Mouse (Mus musculus) cerebral cortex, adult 2 months (tissue): ENCODE results near the gene Traf7.

ENCODE experiments used
- WGBS: fragments of 180-500 bp; shearing (Covaris S2); methylation state at CpG from one replicate; pipeline ENCODE4 v1.1.7; 2018; 5-methylcytosine and 5-hydroxymethylcytosine counted together

Gene Traf7

DNA sequence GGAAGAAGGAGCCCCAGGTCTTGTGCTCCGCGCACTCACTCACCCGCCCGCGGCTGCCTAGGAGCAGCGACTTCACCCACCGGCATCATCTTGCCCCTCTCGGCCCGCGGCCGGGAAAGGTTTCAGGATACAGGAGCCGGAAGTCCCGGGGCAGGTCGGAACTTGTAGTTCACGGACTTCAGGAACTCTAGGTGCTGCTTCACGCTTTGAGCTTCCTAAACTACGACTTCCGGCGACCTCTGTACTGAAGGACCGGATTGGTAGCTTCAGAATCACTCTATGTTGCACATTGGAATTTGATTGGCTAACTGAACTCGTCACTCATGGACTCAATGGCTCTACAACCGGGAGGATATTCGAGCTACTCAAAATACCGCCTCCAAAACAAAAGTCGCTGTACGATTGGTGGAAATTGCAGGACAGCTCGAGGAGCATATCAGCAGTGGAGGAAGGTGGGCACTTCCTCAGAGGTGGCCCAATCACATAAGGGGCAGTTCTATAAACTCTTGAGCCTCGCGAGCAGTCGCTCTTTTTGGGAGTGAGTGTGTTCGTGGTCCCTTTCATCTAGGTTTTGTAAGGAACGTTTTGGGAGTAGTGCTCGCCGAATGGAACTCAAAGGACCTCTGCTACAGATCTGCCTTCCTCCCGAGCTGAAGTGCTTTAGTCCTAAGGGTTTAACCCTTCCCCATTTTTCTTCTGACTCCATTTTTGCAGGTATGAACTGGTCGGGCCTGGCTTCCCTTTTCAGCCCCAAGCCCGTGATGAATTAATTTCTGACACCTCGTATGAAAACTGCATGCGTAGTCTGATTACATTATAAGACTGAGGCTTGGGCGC lies at the start of gene Traf7:
TSS of gene Traf7 (minus strand) at position 216 of the 837 bp plus-strand sequence.
- WGBS, result under 1% methylated on average over 40 of the region's 40 CpGs

DNA sequence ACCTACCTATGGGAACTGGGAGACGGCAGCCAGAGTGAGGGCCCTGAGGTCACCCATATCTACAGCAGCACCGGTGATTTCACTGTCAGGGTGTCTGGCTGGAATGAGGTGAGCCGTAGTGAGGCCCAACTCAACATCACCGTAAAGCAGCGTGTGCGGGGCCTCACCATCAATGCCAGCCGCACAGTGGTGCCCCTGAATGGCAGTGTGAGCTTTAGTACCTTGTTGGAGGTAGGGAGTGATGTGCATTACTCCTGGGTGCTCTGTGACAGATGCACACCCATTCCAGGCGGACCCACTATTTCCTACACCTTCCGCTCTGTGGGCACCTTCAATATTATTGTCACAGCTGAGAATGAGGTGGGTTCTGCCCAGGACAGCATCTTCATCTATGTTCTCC lies 46.1 kb upstream of the Traf7 start:
- WGBS, result 94% methylated on average over 9 of the region's 9 CpGs

DNA sequence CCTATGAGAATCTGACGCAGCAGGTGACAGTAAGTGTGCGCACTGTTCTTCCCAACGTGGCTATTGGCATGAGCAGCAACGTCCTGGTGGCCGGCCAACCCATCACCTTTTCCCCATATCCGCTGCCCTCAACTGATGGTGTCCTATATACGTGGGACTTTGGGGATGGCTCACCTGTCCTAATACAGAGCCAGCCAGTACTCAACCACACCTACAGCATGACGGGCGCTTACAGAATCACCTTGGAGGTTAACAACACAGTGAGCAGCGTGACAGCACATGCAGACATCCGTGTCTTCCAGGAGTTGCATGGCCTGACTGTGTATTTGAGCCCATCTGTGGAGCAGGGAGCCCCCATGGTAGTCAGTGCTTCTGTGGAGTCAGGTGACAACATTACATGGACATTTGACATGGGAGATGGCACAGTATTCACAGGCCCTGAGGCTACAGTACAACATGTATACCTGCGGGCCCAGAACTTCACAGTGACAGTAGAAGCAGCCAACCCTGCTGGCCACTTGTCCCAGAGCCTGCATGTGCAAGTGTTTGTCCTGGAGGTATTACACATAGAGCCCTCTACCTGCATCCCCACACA lies 45.0 kb upstream of the Traf7 start:
- WGBS, result 91% methylated on average over 12 of the region's 12 CpGs

DNA sequence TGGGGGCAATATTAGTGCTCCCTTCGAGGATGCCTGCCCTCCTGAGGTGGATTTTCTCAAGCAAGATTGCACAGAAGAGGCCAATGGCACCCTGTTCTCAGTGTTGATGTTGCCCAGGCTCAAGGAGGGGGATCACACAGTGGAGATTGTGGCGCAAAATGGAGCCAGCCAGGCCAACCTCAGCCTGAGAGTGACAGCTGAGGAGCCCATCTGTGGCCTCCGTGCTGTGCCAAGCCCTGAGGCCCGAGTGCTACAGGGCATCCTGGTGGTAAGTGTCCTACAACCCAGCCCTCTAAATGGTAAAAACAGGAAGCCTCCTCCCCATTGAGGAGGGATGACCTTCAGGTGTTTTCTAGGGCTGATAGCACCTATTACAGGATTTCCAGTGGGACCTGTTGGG lies 42.1 kb upstream of the Traf7 start:
- WGBS, result 78% methylated on average over 4 of the region's 4 CpGs

DNA sequence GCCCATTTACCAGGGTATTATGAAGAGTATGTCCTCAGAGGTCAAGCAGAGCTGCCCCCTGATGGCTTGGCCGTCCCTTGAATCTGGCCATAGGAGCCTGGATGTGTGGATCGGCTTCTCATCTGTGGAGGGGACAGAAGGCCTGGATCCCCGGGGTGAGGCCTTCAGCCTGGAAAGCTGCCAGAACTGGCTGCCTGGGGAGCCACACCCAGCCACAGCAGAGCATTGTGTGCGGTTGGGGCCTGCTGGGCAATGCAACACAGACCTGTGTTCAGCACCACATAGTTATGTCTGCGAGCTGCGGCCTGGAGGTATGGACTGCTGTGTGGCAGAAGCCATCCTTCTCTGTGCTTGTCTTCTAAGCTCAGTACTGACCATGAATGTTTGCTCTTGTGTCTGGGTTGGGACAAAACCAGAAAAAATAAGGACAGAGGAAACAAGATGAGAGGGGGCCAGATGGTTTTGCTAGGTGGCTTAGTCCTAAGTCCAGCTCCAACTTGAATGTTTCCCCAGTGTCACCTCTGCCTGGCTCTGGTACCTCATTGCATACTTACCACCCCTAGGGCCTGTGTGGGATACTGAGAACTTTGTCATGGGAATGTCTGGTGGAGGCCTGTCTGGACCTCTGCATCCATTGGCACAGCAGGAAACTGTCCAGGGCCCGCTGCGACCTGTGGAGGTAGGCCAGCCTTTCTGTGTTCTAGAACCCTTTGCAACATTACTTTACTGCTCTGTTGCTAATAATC lies 39.5 kb upstream of the Traf7 start:
- 51% methylated on average over 8 of the region's 8 CpGs for WGBS

DNA sequence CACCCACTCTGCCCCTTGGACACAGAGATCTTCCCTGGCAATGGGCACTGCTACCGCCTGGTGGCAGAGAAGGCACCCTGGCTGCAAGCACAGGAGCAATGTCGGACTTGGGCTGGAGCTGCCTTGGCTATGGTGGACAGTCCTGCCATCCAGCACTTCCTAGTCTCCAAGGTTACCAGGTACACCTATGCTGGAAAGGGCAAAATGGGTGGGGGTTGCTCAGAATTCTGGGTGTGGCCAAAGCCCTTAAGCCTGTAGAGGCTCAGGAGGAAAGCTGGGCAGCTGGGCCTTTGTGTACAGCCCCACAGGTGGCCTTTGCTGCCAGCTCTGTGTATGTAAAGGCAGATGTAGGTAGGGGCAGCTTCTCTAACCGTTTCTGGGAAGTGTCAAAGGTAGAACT lies 38.1 kb upstream of the Traf7 start:
- 68% methylated on average over 3 of the region's 3 CpGs for WGBS

DNA sequence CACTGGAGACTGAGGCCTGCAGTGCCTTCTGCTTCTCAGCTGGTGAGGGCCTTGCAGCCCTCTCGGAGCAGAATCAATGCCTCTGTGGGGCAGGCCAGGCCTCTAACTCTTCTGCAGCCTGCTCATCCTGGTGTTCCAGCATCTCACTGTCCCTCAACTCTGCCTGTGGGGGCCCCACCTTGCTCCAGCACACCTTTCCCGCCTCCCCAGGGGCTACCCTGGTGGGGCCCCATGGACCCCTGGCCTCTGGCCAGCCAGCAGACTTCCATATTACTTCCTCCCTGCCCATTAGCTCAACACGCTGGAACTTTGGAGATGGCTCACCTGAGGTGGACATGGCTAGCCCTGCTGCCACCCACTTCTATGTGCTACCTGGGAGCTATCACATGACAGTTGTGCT lies 37.4 kb upstream of the Traf7 start:
- 76% methylated on average over 3 of the region's 3 CpGs for WGBS

DNA sequence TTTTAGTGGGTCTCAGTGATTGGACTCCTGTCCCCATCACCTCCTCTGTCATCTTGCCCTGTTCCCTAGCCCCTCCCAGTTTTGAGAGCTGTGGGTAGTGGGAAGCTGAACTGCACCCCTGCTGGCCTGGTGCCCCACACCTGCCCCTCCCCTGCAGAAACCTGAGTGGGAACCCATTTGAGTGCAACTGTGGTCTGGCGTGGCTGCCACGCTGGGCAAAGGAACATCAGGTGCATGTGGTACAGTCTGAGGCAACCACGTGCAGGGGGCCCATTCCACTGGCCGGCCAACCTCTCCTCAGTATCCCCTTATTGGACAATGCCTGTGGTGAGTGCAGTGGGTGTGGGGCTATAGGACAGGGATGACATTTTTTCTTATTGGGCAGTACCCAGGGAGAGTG lies 36.7 kb upstream of the Traf7 start:
- 81% methylated on average over 4 of the region's 4 CpGs for WGBS

DNA sequence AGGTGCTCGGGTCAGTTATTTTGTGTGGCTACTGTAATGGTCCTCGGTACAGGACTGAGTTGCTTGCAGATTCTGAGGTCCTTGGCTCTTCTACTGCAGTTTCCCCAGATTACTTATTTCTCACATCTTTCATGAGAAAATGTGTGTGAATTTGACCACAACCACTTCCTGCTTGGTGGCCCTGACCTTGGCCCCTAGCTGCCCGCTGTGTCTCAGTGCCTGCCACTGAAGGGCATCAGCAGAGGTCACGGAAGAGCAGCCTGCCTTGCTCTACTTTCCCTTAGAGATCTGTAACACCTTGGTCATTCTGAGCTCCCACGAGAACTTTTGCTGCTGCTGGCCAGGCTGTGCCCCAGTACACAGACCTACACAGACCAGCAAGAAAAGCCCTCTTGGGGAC lies 35.9 kb upstream of the Traf7 start:
- 84% methylated on average over 5 of the region's 5 CpGs for WGBS

DNA sequence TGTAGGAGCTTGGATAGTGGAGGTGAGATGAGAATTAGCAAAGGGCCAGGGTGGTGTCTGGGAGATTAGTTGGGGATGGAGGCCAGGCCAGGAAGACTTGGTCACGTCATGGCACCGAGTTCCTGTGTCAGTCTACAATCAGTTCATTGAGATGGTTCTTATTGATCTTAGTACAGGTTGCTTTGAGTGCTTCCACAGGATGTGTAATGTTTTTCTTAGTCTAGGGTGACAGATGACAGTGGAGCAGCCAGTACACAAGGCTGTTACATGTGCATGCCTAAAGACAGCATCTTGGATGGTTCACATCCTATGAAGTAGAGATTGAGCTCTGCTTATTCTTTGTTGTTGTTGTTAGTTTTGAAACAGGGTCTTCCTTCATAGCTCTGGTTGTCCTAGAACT lies 33.9 kb upstream of the Traf7 start:
- WGBS, result 84% methylated on average over 2 of the region's 2 CpGs

DNA sequence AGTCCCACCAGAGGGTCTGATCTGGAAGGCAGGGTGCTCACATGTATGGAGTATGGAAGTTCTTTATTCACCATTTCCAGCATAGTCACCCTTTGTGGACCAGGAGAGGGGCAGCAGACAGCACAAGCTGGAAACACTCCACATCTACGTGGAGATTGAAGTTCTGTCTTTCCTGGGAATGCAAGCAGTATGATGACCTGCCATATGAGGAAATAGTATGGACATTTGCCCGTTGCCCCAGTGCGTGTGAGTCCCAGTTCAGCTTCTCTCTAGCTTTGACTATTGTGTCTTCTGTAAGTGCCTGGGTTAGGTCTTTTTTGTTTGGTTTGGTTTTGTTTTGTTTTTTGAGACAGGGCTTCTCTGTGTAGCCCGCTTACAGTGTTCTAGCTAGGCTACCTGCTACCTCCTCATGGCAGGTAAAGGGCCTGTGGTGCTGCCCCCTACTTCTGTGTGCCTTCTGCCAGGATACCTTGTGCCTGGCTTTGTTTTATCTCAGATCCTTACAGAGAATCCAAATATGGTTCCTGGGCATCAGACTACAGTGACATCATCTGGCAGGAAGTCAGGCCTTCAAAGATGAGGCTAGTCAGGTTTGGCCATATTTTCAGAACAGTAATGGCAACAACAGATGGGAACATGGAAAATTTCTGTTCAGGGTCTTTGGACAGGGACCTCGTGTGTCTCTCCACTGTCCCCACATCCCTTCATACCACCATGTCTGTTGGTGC lies 32.7 kb upstream of the Traf7 start:
- WGBS, result 70% methylated on average over 5 of the region's 5 CpGs

DNA sequence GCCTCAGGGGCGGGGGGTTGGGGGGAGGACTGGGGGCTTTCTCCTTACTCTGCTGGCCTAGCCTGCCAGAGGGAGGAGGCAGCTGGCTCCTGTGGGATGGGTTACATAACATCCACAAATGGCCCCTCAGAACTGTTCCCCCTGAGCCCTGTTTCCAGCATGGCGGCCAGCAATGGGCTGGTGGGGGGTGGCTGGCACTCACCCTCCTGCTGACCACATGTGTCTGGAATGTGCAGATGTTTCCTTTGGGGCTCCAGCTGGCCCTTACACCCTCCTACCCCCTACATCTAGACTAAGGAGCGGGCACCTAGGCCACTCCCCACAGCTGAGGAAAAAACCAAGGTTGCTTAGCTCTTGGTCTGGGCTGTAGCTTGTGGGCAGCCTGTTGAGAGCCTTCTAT lies 31.4 kb upstream of the Traf7 start:
- WGBS, result 44% methylated on average over 3 of the region's 3 CpGs

DNA sequence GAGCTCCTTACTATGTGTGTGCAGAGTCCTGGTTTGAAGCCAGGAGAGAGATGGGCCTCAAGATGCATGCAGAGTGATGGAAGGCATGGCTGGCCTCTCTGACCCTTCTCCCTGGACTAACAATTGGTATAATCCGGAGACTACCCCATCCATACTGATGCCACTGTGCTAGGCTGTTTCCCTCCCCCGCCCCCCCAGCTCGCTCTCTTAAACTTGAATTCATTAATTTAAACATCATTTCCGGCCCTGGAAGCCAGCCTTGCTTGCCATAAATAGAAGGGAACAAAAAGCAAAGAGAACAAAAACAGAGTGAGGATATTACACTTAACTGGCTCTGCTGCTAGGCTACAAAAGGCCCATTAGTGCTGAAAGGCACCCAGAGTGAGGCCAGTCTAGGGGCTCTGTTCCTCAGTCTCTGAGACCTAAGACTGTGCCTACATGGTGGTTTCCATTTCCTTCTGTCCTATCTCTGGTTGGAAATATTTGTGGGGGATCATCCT lies 30.9 kb upstream of the Traf7 start:
- 19% methylated on average over 4 of the region's 4 CpGs for WGBS

DNA sequence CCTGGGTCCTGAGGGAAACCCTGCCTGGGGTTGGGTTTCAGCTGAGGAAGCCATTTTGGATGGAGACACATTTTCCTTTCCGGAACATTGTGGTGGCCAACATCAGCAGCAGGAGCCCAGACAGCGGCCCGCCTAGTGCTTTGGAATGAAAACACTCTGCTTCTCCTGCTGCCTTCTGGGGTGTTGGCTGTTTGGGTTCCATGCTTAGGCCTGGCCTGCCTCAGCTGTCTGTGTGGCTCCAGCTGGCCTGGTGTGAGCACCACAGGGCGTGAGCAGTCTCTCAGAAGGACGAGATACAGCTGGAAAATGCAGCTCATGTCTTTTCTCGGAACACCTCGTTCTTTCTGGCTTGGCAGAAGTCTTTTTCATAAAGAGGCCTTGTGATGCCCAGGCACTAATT lies 29.4 kb upstream of the Traf7 start:
- 54% methylated on average over 7 of the region's 7 CpGs for WGBS

DNA sequence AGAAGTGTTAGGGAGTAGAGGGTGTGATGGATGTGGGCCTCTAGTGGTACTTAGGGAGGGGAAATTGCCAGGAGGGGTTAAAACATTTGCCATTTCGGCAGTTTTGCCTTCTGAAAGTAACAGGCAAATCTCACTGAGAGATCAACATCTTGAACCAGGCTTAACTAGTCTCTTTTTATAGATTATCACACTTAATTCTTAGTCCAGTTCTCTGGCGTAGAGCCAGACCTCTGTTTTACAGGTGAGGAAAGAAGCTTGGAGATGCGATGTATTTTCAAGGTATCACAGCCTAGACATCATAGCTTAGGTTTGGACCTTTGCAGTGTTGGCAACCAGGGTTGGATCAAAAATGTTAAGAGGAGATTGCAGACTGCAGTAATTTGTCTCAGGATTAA lies 23.3 kb upstream of the Traf7 start:
- WGBS, result 33% methylated on average over 3 of the region's 3 CpGs

DNA sequence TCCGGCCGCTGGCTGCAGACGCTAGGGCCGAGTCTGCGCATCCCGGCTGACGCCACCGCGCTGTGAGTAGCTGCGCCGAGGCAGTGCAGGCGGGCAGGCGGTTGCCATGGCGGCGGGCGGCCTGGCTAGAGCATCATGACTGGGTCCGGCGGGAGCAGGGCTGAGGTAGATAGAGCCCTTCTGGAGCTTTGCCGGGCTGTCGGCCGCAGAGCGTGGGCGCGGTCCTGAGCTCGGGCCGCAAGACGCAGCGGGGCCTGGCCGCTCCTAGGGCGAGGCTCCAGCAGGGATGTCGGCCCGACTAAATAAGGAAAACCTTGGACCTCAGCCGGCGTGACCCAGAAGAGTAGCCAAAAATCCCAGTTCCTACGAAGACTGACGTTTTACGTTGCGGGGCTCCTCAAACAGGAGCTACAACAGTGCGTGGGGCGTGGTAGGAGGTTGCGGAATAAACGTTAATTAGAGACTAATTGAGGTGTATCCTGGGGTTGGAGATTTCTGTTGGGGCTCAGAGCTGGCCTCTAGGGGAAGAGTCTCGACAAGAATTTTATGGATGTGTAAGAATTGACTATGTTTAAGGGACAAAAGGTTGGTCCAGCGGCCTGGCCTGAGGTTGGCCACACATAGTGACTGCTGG lies 22.8 kb upstream of the Traf7 start:
- whole genome bisulfite sequencing, result under 1% methylated on average over 44 of the region's 44 CpGs

DNA sequence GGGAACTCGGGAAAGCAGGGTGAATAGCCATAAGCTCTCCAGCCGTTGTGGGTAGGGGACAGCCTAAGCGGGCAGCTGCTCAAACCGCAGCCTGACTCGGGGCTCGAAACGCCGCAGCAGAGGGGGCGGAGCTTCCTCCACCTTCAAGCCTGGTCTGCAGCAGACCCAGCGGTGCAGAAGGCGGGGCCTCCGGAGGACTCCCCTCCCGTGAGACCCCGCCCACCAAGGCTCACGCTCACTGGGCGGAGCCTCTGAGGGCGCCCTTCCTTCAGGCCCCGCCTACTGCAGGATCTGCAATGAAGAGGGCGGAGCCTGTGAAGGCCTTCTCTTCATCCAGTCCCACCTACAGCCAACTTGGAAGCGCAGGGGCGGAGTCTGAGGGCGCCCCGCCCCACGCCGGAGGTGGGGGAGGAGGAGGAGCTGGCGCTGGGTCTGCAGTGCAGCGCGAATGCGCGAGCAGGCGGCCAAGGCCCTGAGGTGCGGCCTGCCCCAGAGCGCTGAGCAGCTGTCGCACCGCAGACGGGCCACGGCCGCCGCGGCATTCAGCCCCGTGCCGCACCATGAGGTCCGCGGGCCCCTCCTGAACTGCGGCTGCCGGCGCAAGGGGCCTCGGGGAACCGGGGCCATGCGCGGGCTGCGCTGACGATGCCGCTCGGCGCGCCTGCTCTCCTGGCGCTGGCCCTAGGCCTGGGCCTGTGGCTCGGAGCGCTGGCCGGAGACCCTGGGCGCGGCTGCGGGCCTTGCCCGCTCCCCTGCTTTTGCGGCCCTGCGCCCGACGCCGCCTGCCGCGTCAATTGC lies 22.1 kb upstream of the Traf7 start, which contains the start of gene Pkd1:
TSS of gene Pkd1 (plus strand) at position 217 of the 798 bp plus-strand sequence.
- WGBS, result under 1% methylated on average over 72 of the region's 72 CpGs

DNA sequence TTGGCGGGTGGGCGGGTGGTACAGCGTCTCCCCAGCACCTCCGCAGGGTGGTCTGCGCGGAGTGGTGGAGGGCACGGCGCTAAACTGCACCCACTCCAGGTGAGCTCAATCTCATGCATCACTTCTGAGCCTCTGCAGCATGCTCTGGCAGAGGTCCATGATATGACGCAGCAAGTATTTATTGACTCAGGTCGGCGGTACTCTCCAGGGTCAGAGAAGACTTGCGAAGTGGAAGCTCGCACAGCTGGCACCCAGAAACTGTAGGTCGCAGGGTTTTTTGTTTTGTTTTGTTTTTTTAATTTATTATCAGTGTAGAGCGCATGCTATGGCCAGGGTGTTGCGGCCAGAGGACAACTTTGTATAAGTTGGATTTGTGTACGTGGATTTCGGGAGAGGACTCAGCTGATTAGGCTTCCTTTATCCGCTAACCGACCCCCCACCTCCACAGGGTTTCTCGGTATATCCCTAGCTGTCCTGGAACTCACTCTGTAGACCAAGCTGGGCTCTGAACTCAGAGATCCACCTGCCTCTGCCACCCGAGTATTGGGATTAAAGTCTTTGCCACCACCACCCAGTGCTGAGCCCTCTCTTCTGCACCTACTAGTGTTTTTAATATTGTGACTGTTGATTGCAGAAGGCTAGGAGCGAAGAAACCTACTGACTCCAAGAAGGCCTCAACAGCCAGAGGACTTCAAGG lies 21.3 kb upstream of the Traf7 start:
- WGBS, result 12% methylated on average over 23 of the region's 23 CpGs

DNA sequence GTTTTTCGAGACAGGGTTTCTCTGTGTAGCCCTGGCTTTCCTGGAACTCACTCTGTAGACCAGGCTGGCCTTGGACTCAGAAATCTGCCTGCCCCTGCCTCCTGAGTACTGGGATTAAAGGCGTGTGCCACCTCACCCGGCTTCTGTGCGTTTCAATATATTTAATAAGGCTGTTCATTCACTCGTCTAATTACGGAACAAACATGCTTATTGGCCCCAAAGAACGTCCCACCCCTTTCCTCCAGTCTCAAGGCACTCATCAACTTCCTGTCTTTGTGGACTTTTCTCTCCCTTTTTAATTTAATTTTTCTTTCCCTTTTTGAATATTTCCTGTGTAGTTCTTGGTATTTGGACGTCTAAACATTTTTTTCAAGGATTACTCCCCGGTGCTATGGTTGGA lies 20.7 kb upstream of the Traf7 start:
- WGBS, result 18% methylated on average over 9 of the region's 9 CpGs

DNA sequence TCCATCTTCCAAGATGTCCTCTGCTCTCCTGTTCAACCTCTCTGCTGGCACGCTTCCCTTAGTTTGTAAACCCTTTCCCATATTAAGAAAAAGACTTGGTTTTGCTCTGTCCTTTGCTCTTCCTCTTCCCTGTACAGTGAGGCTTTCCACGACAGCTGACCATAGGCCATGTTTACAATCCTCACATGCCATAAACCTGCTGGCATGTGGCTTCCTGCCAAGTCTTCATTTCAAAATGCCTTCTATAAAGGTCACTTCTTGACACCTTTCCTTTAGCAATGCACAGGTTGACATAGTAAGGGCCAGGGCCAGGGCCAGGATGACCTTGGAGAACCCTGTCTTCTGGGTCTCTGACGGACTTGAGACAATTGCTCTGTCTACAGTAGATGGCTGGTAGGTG lies 18.5 kb upstream of the Traf7 start:
- WGBS, result 94% methylated on average over 3 of the region's 3 CpGs
